11 mouse cellular contexts compared by ENCODE assay signal in genomic region chr2:163690409-163691304, GRCm38 (mm10). TPM values are rescaled to one million over a fixed set of nuclear protein-coding genes. Genes with fewer than 3 reads are reported as not detected.
DNase-seq lines count a peak whose midpoint lies in the region; ATAC-seq and TF ChIP-seq lines count a peak whose summit lies in the region.
"Had no signal": no experiment of that assay in that cellular context is flagged by ENCODE, and none has a peak within 500 bp of the region (broad histone marks: within the 10 kb centered on the region; RNA-seq: fewer than 3 reads in every experiment).

No protein-coding gene starts in this region.

- TF ChIP-seq POLR2A in spleen, adult 2 months (IDR thresholded peaks at IDR 0.05; ENCODE audit: low read depth, low read length), result no peak

- H3K4me1 ChIP-seq in heart, embryonic 14.5 days (ENCODE audit: control insufficient read depth in 2 of 2, insufficient read depth in 2 of 2, low read length in 2 of 2), result peaks cover 60 to 83% of the 10 kb centered on the region in 2 experiments
- peaks cover 7% of the 10 kb centered on the region; the same call in 1 of the 2 replicates for H3K4me1 ChIP-seq in spleen, adult 2 months (ENCODE audit: control insufficient read depth, insufficient read depth, insufficient read length)
- peaks cover 64 to 77% of the 10 kb centered on the region in 2 experiments for H3K4me1 ChIP-seq in liver, embryonic 14.5 days (replicated peaks; ENCODE audit: control insufficient read depth in 2 of 2, insufficient read depth in 2 of 2, low read length in 1 of 2)

- no peaks in the 10 kb centered on the region for H3K36me3 ChIP-seq in heart, embryonic 14.5 days (ENCODE audit: control insufficient read depth, insufficient read depth, low read length)
- no peaks in the 10 kb centered on the region for H3K36me3 ChIP-seq in spleen, adult 2 months (ENCODE audit: control insufficient read depth, insufficient read depth, low read length)
- no peaks in the 10 kb centered on the region for H3K36me3 ChIP-seq in liver, embryonic 14.5 days (replicated peaks; ENCODE audit: control insufficient read depth, insufficient read depth, low read depth)
- H3K36me3 ChIP-seq: embryonic facial prominence, embryonic 15.5 days had no signal

- no peaks in the 10 kb centered on the region for H3K27me3 ChIP-seq in heart, embryonic 14.5 days (ENCODE audit: control insufficient read depth, insufficient read depth, low read length)
- H3K27me3 ChIP-seq in spleen, adult 2 months (ENCODE audit: control insufficient read depth, insufficient read depth, low read length), result no peaks in the 10 kb centered on the region
- no peaks in the 10 kb centered on the region for H3K27me3 ChIP-seq in liver, embryonic 14.5 days (ENCODE audit: control insufficient read depth, insufficient read depth, low read length)
- H3K27me3 ChIP-seq: embryonic facial prominence, embryonic 15.5 days had no signal

- TF ChIP-seq CTCF in spleen, adult 2 months (IDR thresholded peaks at IDR 0.05; ENCODE audit: extremely low read depth, insufficient read depth, insufficient read length, insufficient replicate concordance), result no peak
- TF ChIP-seq CTCF in liver, embryonic 14.5 days (IDR thresholded peaks at IDR 0.05; ENCODE audit: low read depth), result no peak

- no peak for TF ChIP-seq EP300 in liver, embryonic 14.5 days (IDR thresholded peaks at IDR 0.05; ENCODE audit: low read depth)

- DNase-seq in heart, postnatal 36 days, result no peak
- DNase-seq in spleen, adult 2 months (ENCODE audit: low read depth in 1 of 2, low spot score in 2 of 2), result no peak
- no peak for DNase-seq in spleen, postnatal 36 days (ENCODE audit: low spot score in 2 of 2)
- no peak for DNase-seq in liver, embryonic 14.5 days (ENCODE audit: low read depth in 3 of 3, low spot score in 3 of 3)
- DNase-seq in urinary bladder, postnatal 14 days (ENCODE audit: low spot score), result no peak
- DNase-seq in frontal cortex, postnatal 25 days (ENCODE audit: low spot score in 2 of 2), result no peak
- DNase-seq in lung, postnatal 25 days (ENCODE audit: low spot score), result no peak
- DNase-seq: right cerebral cortex, postnatal 14 days; thymus, adult 18-20 months had no signal

- no peak overlapping the region for H3K4me2 ChIP-seq in heart, embryonic 14.5 days (ENCODE audit: low read length)
- peak overlapping the region; percentile 54; the same call in 1 of the 2 replicates for H3K4me2 ChIP-seq in liver, embryonic 14.5 days (ENCODE audit: low read depth)
- H3K4me2 ChIP-seq: embryonic facial prominence, embryonic 15.5 days had no signal

- peak overlapping the region; percentile 52 for H3K9ac ChIP-seq in heart, embryonic 14.5 days (ENCODE audit: low read length)
- no peak overlapping the region for H3K9ac ChIP-seq in liver, embryonic 14.5 days (replicated peaks)
- H3K9ac ChIP-seq: embryonic facial prominence, embryonic 15.5 days had no signal

- ATAC-seq in heart, embryonic 14.5 days (ENCODE audit: insufficient number of reproducible peaks, insufficient read depth, low FRiP score, low read depth), result no peak
- ATAC-seq in liver, embryonic 14.5 days (ENCODE audit: insufficient read depth), result no peak

- H3K27ac ChIP-seq in heart, embryonic 14.5 days (replicated peaks in 1 of 2; ENCODE audit: control insufficient read depth in 1 of 2, insufficient read depth in 1 of 2, low read depth in 2 of 2, low read length in 2 of 2), result peak overlapping the region; percentile 76 to 96
- H3K27ac ChIP-seq in spleen, adult 2 months (ENCODE audit: insufficient read depth, low read length), result 0 out of 2 replicates have a peak overlapping the region, but pooled peaks have one; percentile 18
- no peak overlapping the region for H3K27ac ChIP-seq in liver, embryonic 14.5 days
- H3K27ac ChIP-seq: embryonic facial prominence, embryonic 15.5 days had no signal

- no peak overlapping the region for H3K4me3 ChIP-seq in heart, embryonic 14.5 days (ENCODE audit: control insufficient read depth in 1 of 2, insufficient read depth in 1 of 2, low read depth in 1 of 2, low read length in 2 of 2)
- no peak overlapping the region for H3K4me3 ChIP-seq in spleen, adult 2 months (ENCODE audit: extremely low read depth, insufficient read depth, insufficient read length)
- H3K4me3 ChIP-seq in liver, embryonic 14.5 days (ENCODE audit: insufficient read depth in 1 of 2, low read depth in 2 of 2, low read length in 2 of 2), result no peak overlapping the region
- H3K4me3 ChIP-seq: embryonic facial prominence, embryonic 15.5 days had no signal

- 58% methylated on average over 8 of the region's 8 CpGs for WGBS in heart, embryonic 14.5 days
- 94% methylated on average over 8 of the region's 8 CpGs for WGBS in spleen, adult 2 months
- 78% methylated on average over 8 of the region's 8 CpGs for WGBS in liver, embryonic 14.5 days (ENCODE audit: insufficient replicate concordance)

- H3K9me3 ChIP-seq in heart, embryonic 14.5 days (ENCODE audit: control insufficient read depth, low read length), result no peaks in the 10 kb centered on the region
- no peaks in the 10 kb centered on the region for H3K9me3 ChIP-seq in liver, embryonic 14.5 days (ENCODE audit: control insufficient read depth, low read length)
- H3K9me3 ChIP-seq: embryonic facial prominence, embryonic 15.5 days had no signal

- intact Hi-C loops in heart, postnatal 36 days (cut with DNase I), result no loop called here

RNA-seq across cellular contexts. Expression of gene Pkig, which starts 32.5 kb away (rescaled TPM):
- 324 and 359 TPM in 2 replicates for polyA plus RNA-seq in heart, embryonic 14.5 days (2014; fragmentation: Nextera tagmentation; extraction: Ambion mirVana)
- 100 to 1,000 TPM; 221 to 229 TPM for total RNA-seq in heart, postnatal 36 days (2021)
- polyA plus RNA-seq in spleen, adult 2 months (2012; rRNA removed), result 138 and 179 TPM in 2 replicates
- 50.9 and 52.3 TPM in 2 replicates for polyA plus RNA-seq in liver, embryonic 14.5 days (2012; rRNA removed)
- 99.0 and 107 TPM in 2 replicates for polyA plus RNA-seq in liver, embryonic 14.5 days (2014; fragmentation: Nextera tagmentation; extraction: Ambion mirVana)

RNA-seq across cellular contexts. Expression of gene Serinc3, which starts 45.7 kb away (rescaled TPM):
- 76.5 and 79.0 TPM in 2 replicates for polyA plus RNA-seq in heart, embryonic 14.5 days (2014; fragmentation: Nextera tagmentation; extraction: Ambion mirVana)
- 100 to 1,000 TPM; 316 to 421 TPM for total RNA-seq in heart, postnatal 36 days (2021)
- 400 and 443 TPM in 2 replicates for polyA plus RNA-seq in spleen, adult 2 months (2012; rRNA removed)
- polyA plus RNA-seq in liver, embryonic 14.5 days (2012; rRNA removed), result 225 and 257 TPM in 2 replicates
- 165 TPM in 2 replicates for polyA plus RNA-seq in liver, embryonic 14.5 days (2014; fragmentation: Nextera tagmentation; extraction: Ambion mirVana)

RNA-seq across cellular contexts. Expression of gene Ada, which starts 59.4 kb away (rescaled TPM):
- 2.3 and 4.0 TPM in 2 replicates for polyA plus RNA-seq in heart, embryonic 14.5 days (2014; fragmentation: Nextera tagmentation; extraction: Ambion mirVana)
- total RNA-seq in heart, postnatal 36 days (2021), result under 1 TPM; 0.60 to 0.64 TPM
- 4.3 and 4.5 TPM in 2 replicates for polyA plus RNA-seq in spleen, adult 2 months (2012; rRNA removed)
- polyA plus RNA-seq in liver, embryonic 14.5 days (2012; rRNA removed), result 1.7 and 2.9 TPM in 2 replicates
- polyA plus RNA-seq in liver, embryonic 14.5 days (2014; fragmentation: Nextera tagmentation; extraction: Ambion mirVana), result 3.8 and 4.1 TPM in 2 replicates
